Mouse (Mus musculus) ES-Bruce4 (cell line): ENCODE measurements around the gene Ttc7b.

Experiments
- CTCF ChIP-seq: IDR thresholded peaks from one replicate; pipeline ENCODE4 v1.8.1; 2011; ENCODE audit warnings: low read depth, low read length
- POLR2A ChIP-seq: IDR thresholded peaks from one replicate; pipeline ENCODE4 v1.8.1; 2011; ENCODE audit warnings: low read length; ENCODE audit not compliant: insufficient read depth

DNA sequence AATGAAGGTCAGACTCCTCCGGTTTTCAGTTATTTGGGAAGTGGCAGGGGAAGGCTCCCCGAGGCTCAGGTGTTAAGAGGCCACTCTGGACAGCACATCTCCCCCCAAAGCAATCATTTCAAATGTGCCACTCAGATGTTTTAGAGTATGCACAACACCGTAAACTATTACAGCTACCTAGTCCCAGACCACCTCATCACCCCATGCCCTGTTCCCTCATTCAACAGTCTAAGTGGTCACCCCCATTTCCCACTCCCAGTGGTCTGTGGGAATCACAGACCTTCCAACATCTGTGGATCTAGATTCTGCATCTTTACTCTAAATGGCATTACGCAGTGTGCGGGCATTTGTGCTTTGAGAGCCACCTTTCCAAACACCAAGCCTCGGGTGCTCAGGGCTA, 21.9 kb upstream of the Ttc7b start:
- no peak for TF ChIP-seq POLR2A
- no peak for TF ChIP-seq CTCF
